Mouse (Mus musculus) midbrain, embryonic 11.5 days (tissue): Measurements from ENCODE around the gene Spata16. TPM values are rescaled to one million over a fixed set of nuclear protein-coding genes. Genes with fewer than 3 reads are reported as not detected.

Experiments
- microRNA-seq: library from miRNA; unstranded; fragments of <30 nt; microRNA quantifications from one replicate; pipeline ENCODE4, GENCODE M21; 2017
- polyA plus RNA-seq: library from polyadenylated mRNA; unstranded; fragments of >200 nt; fragmentation: Nextera tagmentation; extraction: Ambion mirVana; gene quantifications from 2 replicates; pipeline ENCODE4 v1.2.1, GENCODE M21; 2014

Gene Spata16
- polyA plus RNA-seq, 1 experiment from 2014 or later = not detected

Small RNA genes within 50 kb of the gene (microRNA-seq; reads per million reads assigned to microRNA genes)
- gene Gm25773 = not detected
- gene Gm44464 = not detected
